ENCODE assay signal across 9 mouse cellular contexts in the genomic region with DNA sequence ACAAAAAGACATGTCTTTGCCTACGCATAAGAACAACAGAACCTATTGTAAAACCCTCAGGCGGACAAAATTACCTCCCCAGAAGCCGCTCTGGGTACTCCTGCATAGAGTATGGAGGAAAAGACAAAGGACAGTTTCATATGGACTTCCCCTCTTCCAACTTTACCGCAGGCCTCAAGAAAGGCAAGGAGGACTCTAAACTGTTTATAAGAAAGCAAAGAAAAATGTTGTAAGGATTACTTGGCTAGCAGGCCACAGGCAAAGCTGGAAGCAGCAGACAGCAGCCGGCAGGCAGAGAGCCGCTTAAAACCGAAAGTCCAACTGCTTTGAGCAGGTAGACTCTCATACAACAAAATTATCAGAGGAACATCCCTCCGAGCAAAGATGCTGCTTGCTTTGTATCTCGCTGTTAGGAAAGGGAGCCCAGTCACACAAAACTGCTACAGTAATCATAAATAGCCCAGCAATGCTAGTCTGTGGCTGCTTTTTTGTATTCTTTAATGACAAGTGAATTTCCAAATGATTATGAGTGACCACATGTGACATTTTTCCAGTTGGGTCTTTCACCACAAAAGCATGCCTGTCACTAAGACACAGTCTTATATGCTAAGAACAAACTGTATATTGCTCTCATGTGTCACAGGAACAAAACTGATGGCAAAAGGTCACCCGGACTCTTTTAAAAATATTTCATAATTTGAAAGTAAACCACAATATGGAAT. TPM values are rescaled to one million over a fixed set of nuclear protein-coding genes. Genes with fewer than 3 reads are reported as not detected.
DNase-seq lines count a peak whose midpoint lies in the region; ATAC-seq and TF ChIP-seq lines count a peak whose summit lies in the region.
"Had no signal": no experiment of that assay in that cellular context is flagged by ENCODE, and none has a peak within 500 bp of the region (broad histone marks: within the 10 kb centered on the region; RNA-seq: fewer than 3 reads in every experiment).

No protein-coding gene starts in this region.

- no peak overlapping the region for H3ac ChIP-seq in myocyte (ENCODE audit: control insufficient read depth, insufficient read length)

- no peak overlapping the region for H3K9ac ChIP-seq in hindbrain, embryonic 11.5 days (ENCODE audit: low read depth, low read length)
- H3K9ac ChIP-seq in hindbrain, postnatal 0 days (replicated peaks; ENCODE audit: low read length) = no peak overlapping the region
- H3K9ac ChIP-seq in hindbrain, embryonic 12.5 days = no peak overlapping the region

- no peak overlapping the region for H3K27ac ChIP-seq in hindbrain, embryonic 11.5 days (ENCODE audit: low read depth, low read length)
- H3K27ac ChIP-seq in hindbrain, postnatal 0 days = no peak overlapping the region
- no peak overlapping the region for H3K27ac ChIP-seq in hindbrain, embryonic 12.5 days

- no peaks in the 10 kb centered on the region for H3K36me3 ChIP-seq in hindbrain, embryonic 11.5 days (ENCODE audit: control insufficient read depth, insufficient read depth, low read length)
- H3K36me3 ChIP-seq in hindbrain, postnatal 0 days (ENCODE audit: insufficient read depth, low read length) = no peaks in the 10 kb centered on the region
- no peaks in the 10 kb centered on the region for H3K36me3 ChIP-seq in hindbrain, embryonic 12.5 days
- no peaks in the 10 kb centered on the region for H3K36me3 ChIP-seq in myocyte (ENCODE audit: control insufficient read depth, insufficient read depth)

- no peaks in the 10 kb centered on the region for H3K79me2 ChIP-seq in myocyte (ENCODE audit: control insufficient read depth, insufficient read depth)

- ATAC-seq in hindbrain, embryonic 11.5 days (ENCODE audit: low FRiP score) = no peak
- no peak for ATAC-seq in hindbrain, postnatal 0 days
- ATAC-seq in hindbrain, embryonic 12.5 days (ENCODE audit: low FRiP score) = no peak
- ATAC-seq: Patski had no signal

- 0 out of 2 replicates have a peak, but pooled peaks cover 5% of the 10 kb centered on the region for H3K4me1 ChIP-seq in hindbrain, embryonic 11.5 days (replicated peaks; ENCODE audit: control insufficient read depth, insufficient read depth, low read length)
- H3K4me1 ChIP-seq in hindbrain, postnatal 0 days (ENCODE audit: insufficient read depth, low read length) = no peaks in the 10 kb centered on the region
- peaks cover 34% of the 10 kb centered on the region for H3K4me1 ChIP-seq in hindbrain, embryonic 12.5 days

- WGBS in hindbrain, embryonic 11.5 days = 35% methylated on average over 10 of the region's 10 CpGs
- 74% methylated on average over 10 of the region's 10 CpGs for WGBS in hindbrain, postnatal 0 days
- 41% methylated on average over 10 of the region's 10 CpGs for WGBS in hindbrain, embryonic 12.5 days

- H3K9me3 ChIP-seq in hindbrain, embryonic 11.5 days (ENCODE audit: control insufficient read depth, low read length) = no peaks in the 10 kb centered on the region
- no peaks in the 10 kb centered on the region for H3K9me3 ChIP-seq in hindbrain, postnatal 0 days (ENCODE audit: low read length)
- no peaks in the 10 kb centered on the region for H3K9me3 ChIP-seq in hindbrain, embryonic 12.5 days (replicated peaks)

- TF ChIP-seq CTCF in hindbrain, postnatal 0 days (IDR thresholded peaks at IDR 0.05; ENCODE audit: low read depth) = no peak

- no peak overlapping the region for H3K4me2 ChIP-seq in hindbrain, embryonic 11.5 days (replicated peaks; ENCODE audit: low read depth, low read length)
- no peak overlapping the region for H3K4me2 ChIP-seq in hindbrain, postnatal 0 days (ENCODE audit: low read depth, low read length)
- peak overlapping the region; percentile 24 for H3K4me2 ChIP-seq in hindbrain, embryonic 12.5 days (replicated peaks)
- H3K4me2 ChIP-seq in myocyte (ENCODE audit: low read depth) = peak overlapping the region; percentile 77

- H3K4me3 ChIP-seq in hindbrain, embryonic 11.5 days (ENCODE audit: low read depth, low read length) = no peak overlapping the region
- no peak overlapping the region for H3K4me3 ChIP-seq in hindbrain, postnatal 0 days (ENCODE audit: low read length)
- no peak overlapping the region for H3K4me3 ChIP-seq in hindbrain, embryonic 12.5 days
- H3K4me3 ChIP-seq in myocyte = peak overlapping the region; percentile 16

- H3K27me3 ChIP-seq in hindbrain, embryonic 11.5 days (ENCODE audit: control insufficient read depth, insufficient read depth, low read length) = peaks cover 8% of the 10 kb centered on the region; the same call in 1 of the 2 replicates
- peaks cover 13% of the 10 kb centered on the region; the same call in 1 of the 2 replicates for H3K27me3 ChIP-seq in hindbrain, postnatal 0 days (ENCODE audit: insufficient read depth, low read length)
- peaks cover 31% of the 10 kb centered on the region for H3K27me3 ChIP-seq in hindbrain, embryonic 12.5 days
- no peaks in the 10 kb centered on the region for H3K27me3 ChIP-seq in myocyte (ENCODE audit: control insufficient read depth, insufficient read depth, insufficient read length)
- H3K27me3 ChIP-seq: Patski had no signal

- DNase-seq in hindbrain, embryonic 11.5 days (ENCODE audit: low spot score) = peak; percentile 43
- DNase-seq in hindbrain, postnatal 0 days (ENCODE audit: low spot score) = no peak
- DNase-seq in MN1 (ENCODE audit: low spot score) = peak; percentile 48
- no peak for DNase-seq in kidney, adult 9 months
- no peak for DNase-seq in c-Kit-positive CD71-positive TER-119-positive erythroid progenitor cells, embryonic 14.5 days (ENCODE audit: low spot score)
- DNase-seq in right cerebral cortex, postnatal 10 days (ENCODE audit: low spot score in 2 of 2) = no peak

- TF ChIP-seq POLR2A in myocyte (IDR thresholded peaks at IDR 0.05; ENCODE audit: insufficient read length, low read depth) = no peak

TF ChIP-seq in myocyte, 11 proteins besides CTCF, POLR2A, EP300 and RAD21:
- TF ChIP-seq SRF (IDR thresholded peaks at IDR 0.05; ENCODE audit: control insufficient read depth, insufficient read length, low read depth) (no peak), MYOG (IDR thresholded peaks at IDR 0.05; ENCODE audit: control insufficient read depth in 1 of 3, insufficient read depth in 1 of 3, insufficient read length in 2 of 3, low read depth in 2 of 3) (no peak), REST (IDR thresholded peaks at IDR 0.05; ENCODE audit: insufficient read depth, insufficient read length) (no peak), MAX (IDR thresholded peaks at IDR 0.05; ENCODE audit: low read depth) (no peak), E2F4 (IDR thresholded peaks at IDR 0.05; ENCODE audit: insufficient read depth) (no peak), MYOD1 (IDR thresholded peaks at IDR 0.05; ENCODE audit: control insufficient read depth in 1 of 3, insufficient read length in 2 of 3, low read depth in 2 of 3) (no peak), CEBPB (IDR thresholded peaks at IDR 0.05; ENCODE audit: insufficient read depth, poor library complexity, severe bottlenecking) (no peak), TCF3 (IDR thresholded peaks at IDR 0.05; ENCODE audit: insufficient read length, low read depth) (no peak), TCF12 (IDR thresholded peaks at IDR 0.05; ENCODE audit: insufficient read depth, poor library complexity, severe bottlenecking) (no peak), POLR2AphosphoS2 (IDR thresholded peaks at IDR 0.05; ENCODE audit: insufficient read length, low read depth) (no peak), USF1 (IDR thresholded peaks at IDR 0.05; ENCODE audit: low read depth) (no peak)

RNA-seq across cellular contexts. Expression of a gene that starts 57.7 kb away (rescaled TPM):
- polyA plus RNA-seq in hindbrain, embryonic 11.5 days (2014; fragmentation: Nextera tagmentation; extraction: Ambion mirVana) = 16.0 and 17.6 TPM in 2 replicates
- total RNA-seq in hindbrain, postnatal 0 days (2014; rRNA removed) = 13.1 and 15.5 TPM in 2 replicates
- polyA plus RNA-seq in hindbrain, postnatal 0 days (2015; fragmentation: Nextera tagmentation; extraction: Ambion mirVana) = 8.5 and 8.9 TPM in 2 replicates
- polyA plus RNA-seq in hindbrain, embryonic 12.5 days (2016; fragmentation: Nextera tagmentation; extraction: Ambion mirVana) = 12.0 and 12.4 TPM in 2 replicates
- 9.5 TPM for polyA plus RNA-seq in myocyte (2012; fragmentation: generic; extraction: Trizol)

Comparison
In these comparisons a context has a peak if more than half of its experiments do, and no peak if none do; other contexts are left out.
1. DNase-seq: peak in hindbrain, embryonic 11.5 days (single experiment) and MN1 (single experiment); none in hindbrain, postnatal 0 days (single experiment), kidney, adult 9 months (single experiment), c-Kit-positive CD71-positive TER-119-positive erythroid progenitor cells, embryonic 14.5 days (single experiment) and right cerebral cortex, postnatal 10 days (0 of 2).
2. H3K4me2 ChIP-seq: peak in hindbrain, embryonic 12.5 days (single experiment) and myocyte (single experiment); none in hindbrain, embryonic 11.5 days (single experiment) and hindbrain, postnatal 0 days (single experiment).